In the genomic region with DNA sequence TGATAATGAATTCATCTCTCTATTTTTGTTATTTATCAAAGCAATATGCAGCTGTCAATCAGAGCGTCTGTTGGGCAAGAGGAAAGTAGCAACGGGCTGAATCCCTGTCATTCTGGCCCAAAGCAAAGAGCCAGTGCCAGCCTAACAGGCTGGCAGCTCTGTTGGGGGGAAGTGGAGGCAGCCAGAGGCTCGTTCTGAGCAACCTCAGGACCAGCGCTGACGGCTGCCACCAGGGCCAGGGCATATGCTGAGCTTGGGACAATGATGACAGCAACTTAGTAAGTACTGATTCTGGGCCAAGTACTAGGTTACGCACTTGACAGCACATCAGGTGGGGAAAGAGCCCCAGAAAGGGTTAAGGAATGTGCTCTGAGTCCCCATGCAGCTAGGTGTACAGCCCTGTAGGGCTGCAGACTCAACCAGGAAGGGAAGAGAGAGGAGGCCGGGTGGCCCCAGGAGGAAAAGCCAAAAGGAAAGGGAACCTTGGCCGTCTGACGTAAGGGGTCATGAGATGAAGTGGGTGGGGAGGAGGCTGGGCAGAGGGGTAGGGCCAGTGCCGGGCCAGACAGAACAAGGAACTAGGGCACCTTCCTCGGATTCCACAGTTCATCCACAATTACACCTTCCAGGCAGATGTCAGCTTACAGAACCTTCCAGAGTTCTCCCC, we compare ENCODE assay signal across 9 mouse cellular contexts. TPM values are rescaled to one million over a fixed set of nuclear protein-coding genes. Genes with fewer than 3 reads are reported as not detected.
A peak's percentile ranks its signal among the peaks of the same experiment; 100 is the strongest.
DNase-seq lines count a peak whose midpoint lies in the region; ATAC-seq lines count a peak whose summit lies in the region.
"Had no signal": no experiment of that assay in that cellular context is flagged by ENCODE, and none has a peak within 500 bp of the region (broad histone marks: within the 10 kb centered on the region; RNA-seq: fewer than 3 reads in every experiment).

No protein-coding gene starts in this region.

- peaks cover 93% of the 10 kb centered on the region for H3K4me1 ChIP-seq in forebrain, embryonic 13.5 days
- H3K4me1 ChIP-seq in forebrain, embryonic 10.5 days: peaks cover 58% of the 10 kb centered on the region
- peaks cover 10% of the 10 kb centered on the region for H3K4me1 ChIP-seq in limb, embryonic 11.5 days (ENCODE audit: control insufficient read depth, insufficient read depth, low read length)
- peaks cover 46% of the 10 kb centered on the region for H3K4me1 ChIP-seq in limb, embryonic 10.5 days
- H3K4me1 ChIP-seq in intestine, embryonic 16.5 days (ENCODE audit: control insufficient read depth, insufficient read depth, low read length): peaks cover 70% of the 10 kb centered on the region

- H3K9me3 ChIP-seq in forebrain, embryonic 13.5 days (replicated peaks): no peaks in the 10 kb centered on the region
- no peaks in the 10 kb centered on the region for H3K9me3 ChIP-seq in forebrain, embryonic 10.5 days
- H3K9me3 ChIP-seq in limb, embryonic 11.5 days (ENCODE audit: control insufficient read depth, low read length): no peaks in the 10 kb centered on the region
- no peaks in the 10 kb centered on the region for H3K9me3 ChIP-seq in limb, embryonic 10.5 days (replicated peaks)
- H3K9me3 ChIP-seq in intestine, embryonic 16.5 days (ENCODE audit: control insufficient read depth, low read length): no peaks in the 10 kb centered on the region

- H3K36me3 ChIP-seq in forebrain, embryonic 13.5 days (ENCODE audit: poor library complexity, severe bottlenecking): peaks cover 11% of the 10 kb centered on the region; the same call in 1 of the 2 replicates
- no peaks in the 10 kb centered on the region; the same call in 1 of the 2 replicates for H3K36me3 ChIP-seq in forebrain, embryonic 10.5 days (replicated peaks)
- no peaks in the 10 kb centered on the region for H3K36me3 ChIP-seq in limb, embryonic 11.5 days (ENCODE audit: control insufficient read depth, insufficient read depth, low read length)
- no peaks in the 10 kb centered on the region for H3K36me3 ChIP-seq in limb, embryonic 10.5 days
- no peaks in the 10 kb centered on the region for H3K36me3 ChIP-seq in intestine, embryonic 16.5 days (ENCODE audit: control insufficient read depth, insufficient read depth, low read length)

- 62% methylated on average over 11 of the region's 11 CpGs for WGBS in forebrain, embryonic 13.5 days
- 79% methylated on average over 11 of the region's 11 CpGs for WGBS in forebrain, embryonic 10.5 days
- WGBS in limb, embryonic 11.5 days: 76% methylated on average over 11 of the region's 11 CpGs
- 79% methylated on average over 11 of the region's 11 CpGs for WGBS in limb, embryonic 10.5 days
- 59% methylated on average over 11 of the region's 11 CpGs for WGBS in intestine, embryonic 16.5 days

- peak overlapping the region; percentile 18 for H3K4me2 ChIP-seq in forebrain, embryonic 13.5 days
- H3K4me2 ChIP-seq in limb, embryonic 11.5 days (ENCODE audit: low read depth, severe bottlenecking): no peak overlapping the region
- peak overlapping the region; percentile 95 for H3K4me2 ChIP-seq in intestine, embryonic 16.5 days (ENCODE audit: low read depth, low read length)

- no peak for ATAC-seq in forebrain, embryonic 13.5 days
- ATAC-seq in limb, embryonic 11.5 days (ENCODE audit: insufficient number of reproducible peaks, low FRiP score, low TSS enrichment, low read depth): no peak
- peak; percentile 73 for ATAC-seq in intestine, embryonic 16.5 days
- ATAC-seq in megakaryocyte progenitor cell, adult 5-6 weeks (replicated peaks; ENCODE audit: poor library complexity): peak; percentile 38

- H3K9ac ChIP-seq in forebrain, embryonic 13.5 days: peak overlapping the region; percentile 58
- H3K9ac ChIP-seq in limb, embryonic 11.5 days (ENCODE audit: low read length): 0 out of 2 replicates have a peak overlapping the region, but pooled peaks have one; percentile 17
- H3K9ac ChIP-seq in intestine, embryonic 16.5 days (ENCODE audit: low read depth, low read length): peak overlapping the region; percentile 92

- no peaks in the 10 kb centered on the region for H3K27me3 ChIP-seq in forebrain, embryonic 13.5 days
- peaks cover 31% of the 10 kb centered on the region for H3K27me3 ChIP-seq in forebrain, embryonic 10.5 days (ENCODE audit: poor library complexity, severe bottlenecking)
- H3K27me3 ChIP-seq in limb, embryonic 11.5 days (ENCODE audit: control insufficient read depth, insufficient read depth, low read length): no peaks in the 10 kb centered on the region
- peaks cover 24% of the 10 kb centered on the region for H3K27me3 ChIP-seq in limb, embryonic 10.5 days (ENCODE audit: low read depth, poor library complexity, severe bottlenecking)
- no peaks in the 10 kb centered on the region for H3K27me3 ChIP-seq in intestine, embryonic 16.5 days (replicated peaks; ENCODE audit: control insufficient read depth, insufficient read depth, low read length)

- DNase-seq in forebrain, embryonic 10.5 days (ENCODE audit: extremely low spot score, low spot score): no peak
- no peak for DNase-seq in limb, embryonic 11.5 days (ENCODE audit: low spot score)
- no peak for DNase-seq in limb, embryonic 10.5 days (ENCODE audit: low spot score)
- DNase-seq in c-Kit-positive CD71-positive TER-119-positive erythroid progenitor cells, embryonic 14.5 days (ENCODE audit: low spot score): no peak
- no peak for DNase-seq in adrenal gland, postnatal 25 days

- H3K27ac ChIP-seq in forebrain, embryonic 13.5 days: peak overlapping the region; percentile 27
- no peak overlapping the region for H3K27ac ChIP-seq in forebrain, embryonic 10.5 days
- no peak overlapping the region for H3K27ac ChIP-seq in limb, embryonic 11.5 days (replicated peaks; ENCODE audit: low read depth, low read length)
- H3K27ac ChIP-seq in limb, embryonic 10.5 days: no peak overlapping the region
- peak overlapping the region; percentile 91 for H3K27ac ChIP-seq in intestine, embryonic 16.5 days (ENCODE audit: low read length)

- no peak overlapping the region for H3K4me3 ChIP-seq in forebrain, embryonic 13.5 days
- no peak overlapping the region for H3K4me3 ChIP-seq in forebrain, embryonic 10.5 days
- no peak overlapping the region for H3K4me3 ChIP-seq in limb, embryonic 11.5 days (ENCODE audit: low read depth, low read length)
- no peak overlapping the region for H3K4me3 ChIP-seq in limb, embryonic 10.5 days
- no peak overlapping the region for H3K4me3 ChIP-seq in intestine, embryonic 16.5 days (ENCODE audit: low read length)

RNA-seq across cellular contexts. Expression of a gene that starts 3.9 kb away (rescaled TPM):
- 85.2 and 86.3 TPM in 2 replicates for polyA plus RNA-seq in forebrain, embryonic 13.5 days (2015; fragmentation: Nextera tagmentation; extraction: Ambion mirVana)
- polyA plus RNA-seq in forebrain, embryonic 10.5 days (2016; fragmentation: Nextera tagmentation; extraction: Ambion mirVana): 39.5 and 41.5 TPM in 2 replicates
- 17.5 and 19.8 TPM in 2 replicates for polyA plus RNA-seq in limb, embryonic 11.5 days (2014; fragmentation: Nextera tagmentation; extraction: Ambion mirVana)
- polyA plus RNA-seq in limb, embryonic 10.5 days (2016; fragmentation: Nextera tagmentation; extraction: Ambion mirVana): 33.7 and 35.1 TPM in 2 replicates
- 140 and 163 TPM in 2 replicates for polyA plus RNA-seq in intestine, embryonic 16.5 days (2015; fragmentation: Nextera tagmentation; extraction: Ambion mirVana)
- 42.2 and 49.9 TPM in 2 replicates for total RNA-seq in megakaryocyte progenitor cell, adult 5-6 weeks (2015)
- 53.6 and 58.1 TPM in 2 replicates for total RNA-seq in megakaryocyte progenitor cell, adult 5-6 weeks (2017)
- 20.9 and 30.8 TPM in 2 replicates for total RNA-seq in adrenal gland, postnatal 25 days (2021)

RNA-seq across cellular contexts. Expression of a gene that starts 24.6 kb away (rescaled TPM):
- not detected in 2 replicates for polyA plus RNA-seq in forebrain, embryonic 13.5 days (2015; fragmentation: Nextera tagmentation; extraction: Ambion mirVana)
- polyA plus RNA-seq in forebrain, embryonic 10.5 days (2016; fragmentation: Nextera tagmentation; extraction: Ambion mirVana): not detected in 2 replicates
- not detected in 2 replicates for polyA plus RNA-seq in limb, embryonic 11.5 days (2014; fragmentation: Nextera tagmentation; extraction: Ambion mirVana)
- not detected in 2 replicates for polyA plus RNA-seq in limb, embryonic 10.5 days (2016; fragmentation: Nextera tagmentation; extraction: Ambion mirVana)
- 0.29 and 0.87 TPM in 2 replicates for polyA plus RNA-seq in intestine, embryonic 16.5 days (2015; fragmentation: Nextera tagmentation; extraction: Ambion mirVana)
- not detected in 2 replicates for total RNA-seq in megakaryocyte progenitor cell, adult 5-6 weeks (2015)
- not detected in 2 replicates for total RNA-seq in megakaryocyte progenitor cell, adult 5-6 weeks (2017)
- total RNA-seq in adrenal gland, postnatal 25 days (2021): not detected in 2 replicates
- polyA plus RNA-seq: C2C12 had no signal

RNA-seq across cellular contexts. Expression of a gene that starts 44.8 kb away (rescaled TPM):
- polyA plus RNA-seq in forebrain, embryonic 13.5 days (2015; fragmentation: Nextera tagmentation; extraction: Ambion mirVana): 0.15 TPM in 1 of 2 replicates, not detected in the other
- not detected in 2 replicates for polyA plus RNA-seq in forebrain, embryonic 10.5 days (2016; fragmentation: Nextera tagmentation; extraction: Ambion mirVana)
- not detected in 2 replicates for polyA plus RNA-seq in limb, embryonic 11.5 days (2014; fragmentation: Nextera tagmentation; extraction: Ambion mirVana)
- not detected in 2 replicates for polyA plus RNA-seq in limb, embryonic 10.5 days (2016; fragmentation: Nextera tagmentation; extraction: Ambion mirVana)
- 455 and 890 TPM in 2 replicates for polyA plus RNA-seq in intestine, embryonic 16.5 days (2015; fragmentation: Nextera tagmentation; extraction: Ambion mirVana)
- total RNA-seq in megakaryocyte progenitor cell, adult 5-6 weeks (2015): not detected in 2 replicates
- total RNA-seq in megakaryocyte progenitor cell, adult 5-6 weeks (2017): not detected in 2 replicates
- total RNA-seq in adrenal gland, postnatal 25 days (2021): 0.52 TPM in 1 of 2 replicates, not detected in the other
- polyA plus RNA-seq: C2C12 had no signal

Comparison
In these comparisons a context has a peak if more than half of its experiments do, and no peak if none do; other contexts are left out.
1. H3K27ac ChIP-seq: peak in forebrain, embryonic 13.5 days (single experiment) and intestine, embryonic 16.5 days (single experiment); none in forebrain, embryonic 10.5 days (single experiment), limb, embryonic 11.5 days (single experiment) and limb, embryonic 10.5 days (single experiment).
2. ATAC-seq: peak in intestine, embryonic 16.5 days (single experiment) and megakaryocyte progenitor cell, adult 5-6 weeks (single experiment); none in forebrain, embryonic 13.5 days (single experiment) and limb, embryonic 11.5 days (single experiment).
3. H3K9ac ChIP-seq: peak in every context shown above with its lines; median percentile 92 in intestine, embryonic 16.5 days; 58 in forebrain, embryonic 13.5 days; 17 in limb, embryonic 11.5 days.
4. RNA of a gene that starts 44.8 kb away (polyA plus RNA-seq): 455 to 890 TPM in intestine, embryonic 16.5 days; 0.15 TPM in forebrain, embryonic 13.5 days, not detected in forebrain, embryonic 10.5 days, not detected in limb, embryonic 11.5 days and not detected in limb, embryonic 10.5 days; every median in the first group is over 100 times any median in the second.